Comparison of ENCODE assay signal across 8 mouse cellular contexts in genomic region chr13:99100430-99101409, GRCm38 (mm10).
DNase-seq lines count a peak whose midpoint lies in the region; ATAC-seq and TF ChIP-seq lines count a peak whose summit lies in the region.

No protein-coding gene starts in this region.

- peaks cover 16% of the 10 kb centered on the region for H3K4me1 ChIP-seq in forebrain, embryonic 13.5 days
- peaks cover 50% of the 10 kb centered on the region for H3K4me1 ChIP-seq in liver, embryonic 15.5 days (replicated peaks)
- peaks cover 2% of the 10 kb centered on the region; the same call in 1 of the 2 replicates for H3K4me1 ChIP-seq in thymus, adult 2 months (replicated peaks; ENCODE audit: control insufficient read depth, insufficient read depth, low read length)

- H3K36me3 ChIP-seq in forebrain, embryonic 13.5 days (ENCODE audit: poor library complexity, severe bottlenecking): no peaks in the 10 kb centered on the region
- no peaks in the 10 kb centered on the region for H3K36me3 ChIP-seq in liver, embryonic 15.5 days (replicated peaks)
- no peaks in the 10 kb centered on the region for H3K36me3 ChIP-seq in thymus, adult 2 months (ENCODE audit: control insufficient read depth, insufficient read depth, low read length)

- ATAC-seq in cerebellum, adult (ENCODE audit: insufficient number of reproducible peaks, low FRiP score, low TSS enrichment): no peak; the same call in 1 of the 2 replicates
- peak; percentile 91 for ATAC-seq in forebrain, embryonic 13.5 days
- ATAC-seq in liver, embryonic 15.5 days (ENCODE audit: insufficient read depth): peak; percentile 76

- peak; percentile 6 for DNase-seq in cerebellum, adult 11 months
- peak; percentile 48 for DNase-seq in c-Kit-positive CD71-negative TER-119-negative erythroid progenitor cells, embryonic 14.5 days (ENCODE audit: low read depth)
- peak; percentile 53 to 84 for DNase-seq in layer of hippocampus, adult 18-20 months (ENCODE audit: low spot score in 2 of 2)
- peak; percentile 25 for DNase-seq in retina, postnatal 7 days (ENCODE audit: low read depth, low spot score)
- DNase-seq in thymus, adult 2 months: no peak

- 29% methylated on average over 25 of the region's 25 CpGs for WGBS in forebrain, embryonic 13.5 days
- WGBS in liver, embryonic 15.5 days (ENCODE audit: insufficient replicate concordance): 30% methylated on average over 25 of the region's 25 CpGs
- 37% methylated on average over 25 of the region's 25 CpGs for WGBS in thymus, adult 2 months

- TF ChIP-seq CTCF in thymus, adult 2 months (IDR thresholded peaks at IDR 0.05; ENCODE audit: borderline replicate concordance, control insufficient read depth, extremely low read depth, insufficient read depth, low read length, poor library complexity): no peak

- peak overlapping the region; percentile 52 for H3K4me2 ChIP-seq in forebrain, embryonic 13.5 days
- H3K4me2 ChIP-seq in liver, embryonic 15.5 days: peak overlapping the region; percentile 65

- no peak overlapping the region for H3K9ac ChIP-seq in forebrain, embryonic 13.5 days
- H3K9ac ChIP-seq in liver, embryonic 15.5 days: peak overlapping the region; percentile 29; the same call in 1 of the 2 replicates

- no peak for TF ChIP-seq POLR2A in thymus, adult 2 months (IDR thresholded peaks at IDR 0.05; ENCODE audit: control insufficient read depth, extremely low read depth, insufficient read depth, low read length, poor library complexity)

- no peaks in the 10 kb centered on the region for H3K27me3 ChIP-seq in forebrain, embryonic 13.5 days
- peaks cover 5% of the 10 kb centered on the region; the same call in 1 of the 2 replicates for H3K27me3 ChIP-seq in liver, embryonic 15.5 days
- H3K27me3 ChIP-seq in thymus, adult 2 months (ENCODE audit: control insufficient read depth, insufficient read depth, low read length): no peaks in the 10 kb centered on the region

- peak overlapping the region; percentile 19 for H3K4me3 ChIP-seq in forebrain, embryonic 13.5 days
- H3K4me3 ChIP-seq in liver, embryonic 15.5 days (replicated peaks): peak overlapping the region; percentile 42
- H3K4me3 ChIP-seq in thymus, adult 2 months (ENCODE audit: control insufficient read depth, insufficient read depth, low read length): no peak overlapping the region

- peak overlapping the region; percentile 37 for H3K27ac ChIP-seq in forebrain, embryonic 13.5 days
- peak overlapping the region; percentile 45 for H3K27ac ChIP-seq in liver, embryonic 15.5 days (replicated peaks)
- H3K27ac ChIP-seq in thymus, adult 2 months (ENCODE audit: control insufficient read depth, insufficient read depth, low read length): no peak overlapping the region

- H3K9me3 ChIP-seq in forebrain, embryonic 13.5 days (replicated peaks): no peaks in the 10 kb centered on the region
- H3K9me3 ChIP-seq in liver, embryonic 15.5 days (replicated peaks): no peaks in the 10 kb centered on the region
